Mouse (Mus musculus) CD4-positive, CD25-positive, alpha-beta regulatory T cell, adult 9 weeks (primary cell): Measurements from ENCODE around the gene Nanos3. TPM values are rescaled to one million over a fixed set of nuclear protein-coding genes. Genes with fewer than 3 reads are reported as not detected.

ENCODE experiments used
- polyA plus RNA-seq: library from polyadenylated mRNA; unstranded; fragments of 100-300 nt; shearing (Covaris generic); gene quantifications from one replicate; pipeline ENCODE4 v1.2.1, GENCODE M21; 2017

The Nanos3 gene
- not detected for polyA plus RNA-seq

GRCm38 (mm10) chr8:84185117-84185516 lies at the start of gene Nanos3:
TSS of gene Nanos3 (minus strand) at chr8:84185217.

GRCm38 (mm10) chr8:84147769-84148530 lies 37.1 kb downstream of the Nanos3 start, which contains the start of the genes Cc2d1a and 4930432K21Rik:
TSS of gene Cc2d1a (minus strand) at chr8:84147936.
TSS of gene 4930432K21Rik (plus strand) at chr8:84148025.

GRCm38 (mm10) chr8:84125656-84126055 lies 59.4 kb downstream of the Nanos3 start, which contains the start of gene Podnl1:
TSS of gene Podnl1 (plus strand) at chr8:84125989.

Other genes starting within 250 kb of the Nanos3 start
- gene Gm10644, start 230.0 kb downstream of the Nanos3 start, polyA plus RNA-seq: 0.37 TPM
- gene Asf1b, start 229.7 kb downstream of the Nanos3 start, polyA plus RNA-seq: 18.7 TPM
- gene Prkaca, start 212.2 kb downstream of the Nanos3 start, polyA plus RNA-seq: 2.1 TPM
- gene Samd1, start 187.5 kb downstream of the Nanos3 start, polyA plus RNA-seq: 2.9 TPM
- 0.82 TPM for gene 1700067K01Rik, start 183.7 kb downstream of the Nanos3 start, polyA plus RNA-seq
- gene 2210011C24Rik, start 173.0 kb downstream of the Nanos3 start, polyA plus RNA-seq: 0.38 TPM
- gene Palm3, start 163.7 kb downstream of the Nanos3 start, polyA plus RNA-seq: 4.0 TPM
- 415 TPM for gene Il27ra, start 142.6 kb downstream of the Nanos3 start, polyA plus RNA-seq
- gene Rln3, start 140.2 kb downstream of the Nanos3 start, polyA plus RNA-seq: 132 TPM
- gene Gm10643, start 120.1 kb downstream of the Nanos3 start, polyA plus RNA-seq: 0.98 TPM
- gene Rfx1, start 118.4 kb downstream of the Nanos3 start, polyA plus RNA-seq: 28.6 TPM
- 30.2 TPM for gene Dcaf15, start 80.4 kb downstream of the Nanos3 start, polyA plus RNA-seq
- 9.3 TPM for gene Podnl1, start 59.2 kb downstream of the Nanos3 start, polyA plus RNA-seq
- 59.6 TPM for gene Cc2d1a, start 37.3 kb downstream of the Nanos3 start, polyA plus RNA-seq
- gene 4930432K21Rik, start 37.2 kb downstream of the Nanos3 start, polyA plus RNA-seq: 3.3 TPM
- gene Zswim4, start 51.8 kb upstream of the Nanos3 start, polyA plus RNA-seq: 3.4 TPM
- gene D8Ertd738e, start 64.5 kb upstream of the Nanos3 start, polyA plus RNA-seq: 327 TPM
- gene Mri1, start 72.1 kb upstream of the Nanos3 start, polyA plus RNA-seq: 17.2 TPM
- 42.3 TPM for gene Ccdc130, start 85.2 kb upstream of the Nanos3 start, polyA plus RNA-seq
- gene Cacna1a, start 203.2 kb upstream of the Nanos3 start, polyA plus RNA-seq: 6.6 TPM